Mouse (Mus musculus) brain, embryonic 14.5 days (tissue): ENCODE measurements around the gene Nelfcd.

ENCODE experiments used
- CTCF ChIP-seq: fragments of 200-500 bp; IDR thresholded peaks from 2 replicates; pipeline ENCODE4 v1.5.1; 2012; ENCODE audit warnings: inconsistent platforms, mild to moderate bottlenecking, moderate library complexity, borderline replicate concordance; ENCODE audit not compliant: insufficient read depth, insufficient read length; ENCODE audit errors: extremely low read depth
- POLR2A ChIP-seq: fragments of 200-500 bp; IDR thresholded peaks from 2 replicates; pipeline ENCODE4 v1.6.1; 2012; ENCODE audit warnings: mild to moderate bottlenecking, inconsistent platforms, borderline replicate concordance; ENCODE audit not compliant: poor library complexity, insufficient read depth, insufficient read length, severe bottlenecking; ENCODE audit errors: extremely low read depth

- TF ChIP-seq POLR2A (no peak), CTCF (no peak)
These were observed 54.7 kb downstream of the Nelfcd start for GRCm38 (mm10) chr2:174470333-174470732.
